Mouse (Mus musculus): ENCODE data around the gene Maip1. TPM values are rescaled to one million over a fixed set of nuclear protein-coding genes. Genes with fewer than 3 reads are reported as not detected.

Gene Maip1
- polyA plus RNA-seq, 1 experiment from 2014 or later: 13.0 TPM

DNA sequence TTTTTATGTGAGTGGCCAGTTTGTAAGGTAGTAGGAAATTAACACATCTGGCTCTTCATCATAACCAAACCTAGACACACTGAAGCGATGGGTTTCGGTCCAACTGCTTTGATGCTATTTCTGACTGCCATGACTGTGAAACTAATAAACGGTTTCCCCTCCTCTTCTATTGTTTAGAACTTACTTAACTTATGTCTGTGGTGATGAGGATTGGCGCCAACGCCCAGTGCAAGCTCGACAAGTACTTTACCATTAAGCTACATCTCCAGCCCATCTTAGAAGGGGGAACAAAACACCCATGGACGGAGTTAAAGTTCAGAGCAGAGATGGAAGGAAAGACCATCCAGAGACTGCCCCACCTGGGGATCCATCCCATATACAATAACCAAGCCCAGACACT, 27.0 kb downstream of the Maip1 start:
- no peaks in the 10 kb centered on the region for H3K4me1 ChIP-seq (replicated peaks; ENCODE audit: control insufficient read depth, insufficient read depth)
- no peak overlapping the region for H3K4me3 ChIP-seq (ENCODE audit: low read depth, low read length)
- ATAC-seq (ENCODE audit: low FRiP score, low TSS enrichment) (no peak), DNase-seq (ENCODE audit: low spot score) (no peak)
- no peak overlapping the region for H3K4me2 ChIP-seq (replicated peaks; ENCODE audit: low read depth)
- no peak overlapping the region for H3K9ac ChIP-seq (ENCODE audit: low read length)
- H3K27me3 ChIP-seq (ENCODE audit: control insufficient read depth, insufficient read depth, low read length): no peaks in the 10 kb centered on the region
- H3K27ac ChIP-seq (replicated peaks): no peak overlapping the region
- no peaks in the 10 kb centered on the region for H3K9me3 ChIP-seq (ENCODE audit: control insufficient read depth, low read length)
- no peak for TF ChIP-seq EP300 (optimal IDR thresholded peaks at IDR 0.05)
- no peak for TF ChIP-seq CTCF (IDR thresholded peaks at IDR 0.05; ENCODE audit: low read depth)
- no peaks in the 10 kb centered on the region for H3K36me3 ChIP-seq (ENCODE audit: control insufficient read depth, insufficient read depth, low read length)
- 89% methylated on average over 7 of the region's 7 CpGs for WGBS

DNA sequence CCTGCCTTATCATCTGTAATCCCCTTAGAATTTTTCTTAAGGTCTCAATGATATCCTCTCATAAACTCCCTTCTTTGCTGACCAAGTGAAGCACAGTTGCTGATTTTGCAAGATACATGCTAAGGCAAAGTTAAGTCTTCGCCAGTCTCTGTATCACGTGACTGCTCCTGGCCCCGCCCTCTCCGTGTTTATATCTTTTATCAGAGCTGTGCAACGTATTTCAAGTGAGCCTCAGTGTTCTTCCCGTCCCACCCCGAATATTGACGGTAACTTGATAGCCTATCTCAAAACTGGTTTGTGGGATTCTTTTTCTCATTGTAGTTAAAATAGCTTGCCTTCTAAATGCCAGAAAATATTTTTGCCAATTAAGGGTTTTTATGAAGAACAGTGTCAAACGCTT, 30.3 kb downstream of the Maip1 start:
- WGBS: 16% methylated on average over 9 of the region's 9 CpGs
- ATAC-seq (ENCODE audit: low FRiP score, low TSS enrichment): peak; percentile 69; the same call in 1 of the 2 replicates
- peak overlapping the region; percentile 4; the same call in 1 of the 2 replicates for H3K9ac ChIP-seq (ENCODE audit: low read length)

DNA sequence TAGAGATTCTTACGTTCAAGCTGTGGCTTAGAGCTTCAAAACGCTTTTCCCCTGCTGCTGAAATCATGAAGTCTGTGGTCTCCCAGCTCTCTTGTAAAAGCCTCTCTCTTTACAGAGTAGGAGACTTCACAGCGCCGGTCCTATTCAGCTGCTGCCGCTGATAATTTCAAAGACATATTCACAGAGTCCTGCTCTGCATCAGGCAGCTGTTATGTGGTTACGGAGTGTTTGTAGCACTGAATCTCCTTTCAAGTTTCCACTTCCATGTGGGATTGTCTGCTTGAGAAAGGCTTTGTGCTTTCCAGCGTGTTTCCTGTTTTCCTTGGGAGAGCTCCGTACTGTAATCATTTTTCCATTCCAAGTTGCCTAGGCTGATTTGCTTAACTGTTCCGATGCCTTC, 30.8 kb downstream of the Maip1 start:
- TF ChIP-seq CTCF (IDR thresholded peaks at IDR 0.05; ENCODE audit: low read depth) (no peak), EP300 (optimal IDR thresholded peaks at IDR 0.05) (no peak)
- Histone ChIP-seq H3K36me3 (ENCODE audit: control insufficient read depth, insufficient read depth, low read length) (no peaks in the 10 kb centered on the region), H3K4me3 (ENCODE audit: low read depth, low read length) (peak overlapping the region; percentile 13), H3K4me2 (replicated peaks; ENCODE audit: low read depth) (peak overlapping the region; percentile 42), H3K27me3 (ENCODE audit: control insufficient read depth, insufficient read depth, low read length) (no peaks in the 10 kb centered on the region), H3K4me1 (replicated peaks; ENCODE audit: control insufficient read depth, insufficient read depth) (no peaks in the 10 kb centered on the region), H3K27ac (replicated peaks) (peak overlapping the region; percentile 72), H3K9me3 (ENCODE audit: control insufficient read depth, low read length) (no peaks in the 10 kb centered on the region), H3K9ac (ENCODE audit: low read length) (peak overlapping the region; percentile 35; the same call in 1 of the 2 replicates)
- ATAC-seq (ENCODE audit: low FRiP score, low TSS enrichment) (no peak; the same call in 1 of the 2 replicates), DNase-seq (ENCODE audit: low spot score) (no peak)
- WGBS: 24% methylated on average over 9 of the region's 9 CpGs

More for the DNA sequence above, 30.3 kb downstream of the Maip1 start:
- H3K27ac ChIP-seq (replicated peaks): peak overlapping the region; percentile 53; the same call in 1 of the 2 replicates
- H3K36me3 ChIP-seq (ENCODE audit: control insufficient read depth, insufficient read depth, low read length): no peaks in the 10 kb centered on the region
- no peaks in the 10 kb centered on the region for H3K4me1 ChIP-seq (replicated peaks; ENCODE audit: control insufficient read depth, insufficient read depth)
- H3K4me3 ChIP-seq (ENCODE audit: low read depth, low read length): peak overlapping the region; percentile 13
- peak overlapping the region; percentile 42 for H3K4me2 ChIP-seq (replicated peaks; ENCODE audit: low read depth)
- DNase-seq (ENCODE audit: low spot score): peak; percentile 63
- no peaks in the 10 kb centered on the region for H3K27me3 ChIP-seq (ENCODE audit: control insufficient read depth, insufficient read depth, low read length)
- no peaks in the 10 kb centered on the region for H3K9me3 ChIP-seq (ENCODE audit: control insufficient read depth, low read length)
- TF ChIP-seq EP300 (optimal IDR thresholded peaks at IDR 0.05) (no peak), CTCF (IDR thresholded peaks at IDR 0.05; ENCODE audit: low read depth) (no peak)

DNA sequence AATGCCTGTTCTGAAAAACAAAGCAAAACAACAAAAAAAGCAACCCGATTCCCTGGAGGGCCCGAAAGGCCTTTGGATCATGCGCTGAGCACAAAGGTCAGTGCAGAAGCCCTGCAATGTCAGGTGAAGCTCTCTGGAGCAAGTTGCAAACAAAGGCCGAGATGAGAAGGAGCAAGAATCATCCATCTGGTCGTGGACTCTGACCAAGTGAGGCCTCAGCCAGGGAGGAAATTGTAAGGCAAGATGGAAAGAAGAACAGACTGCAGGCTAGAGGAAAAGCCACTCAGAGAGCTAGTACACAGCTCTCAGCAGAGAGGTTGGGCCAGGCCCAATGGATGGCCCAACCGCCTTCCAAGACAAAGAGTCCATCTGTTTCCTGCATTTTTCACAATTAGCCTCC, 32.9 kb downstream of the Maip1 start:
- Histone ChIP-seq H3K27me3 (ENCODE audit: control insufficient read depth, insufficient read depth, low read length) (no peaks in the 10 kb centered on the region), H3K9me3 (ENCODE audit: control insufficient read depth, low read length) (no peaks in the 10 kb centered on the region), H3K4me3 (ENCODE audit: low read depth, low read length) (no peak overlapping the region), H3K9ac (ENCODE audit: low read length) (no peak overlapping the region), H3K27ac (replicated peaks) (no peak overlapping the region), H3K36me3 (ENCODE audit: control insufficient read depth, insufficient read depth, low read length) (no peaks in the 10 kb centered on the region), H3K4me1 (replicated peaks; ENCODE audit: control insufficient read depth, insufficient read depth) (no peaks in the 10 kb centered on the region), H3K4me2 (replicated peaks; ENCODE audit: low read depth) (no peak overlapping the region)
- DNase-seq (ENCODE audit: low spot score): no peak
- TF ChIP-seq EP300 (optimal IDR thresholded peaks at IDR 0.05): no peak
- ATAC-seq (ENCODE audit: low FRiP score, low TSS enrichment): no peak
- WGBS: 68% methylated on average over 6 of the region's 6 CpGs

DNA sequence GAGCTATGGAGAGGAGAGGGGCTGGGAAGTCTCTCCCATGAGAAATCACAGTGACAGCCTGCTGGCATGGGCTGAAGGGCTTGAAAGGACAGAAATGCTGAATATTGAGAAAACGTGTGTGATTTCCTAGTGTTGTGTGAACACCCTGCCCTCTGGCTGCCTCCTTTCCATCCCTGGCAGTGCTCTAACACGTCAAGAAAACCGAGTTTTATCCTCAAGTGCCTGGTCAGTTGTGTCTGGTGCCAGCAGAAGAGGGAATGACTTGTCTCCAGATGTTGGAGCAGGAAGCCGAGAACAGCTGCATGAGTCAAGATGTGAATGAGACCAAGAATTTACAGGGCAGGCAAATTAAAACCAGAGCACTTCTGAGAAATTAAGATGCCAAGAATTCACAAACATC, 34.6 kb downstream of the Maip1 start:
- no peak overlapping the region for H3K4me2 ChIP-seq (replicated peaks; ENCODE audit: low read depth)
- 36% methylated on average over 4 of the region's 4 CpGs for WGBS
- H3K9ac ChIP-seq (ENCODE audit: low read length): no peak overlapping the region
- H3K4me3 ChIP-seq (ENCODE audit: low read depth, low read length): no peak overlapping the region
- TF ChIP-seq CTCF (IDR thresholded peaks at IDR 0.05; ENCODE audit: low read depth) (0 out of 2 replicates have a peak, but pooled peaks have one; percentile 1), EP300 (optimal IDR thresholded peaks at IDR 0.05) (no peak)
- ATAC-seq (ENCODE audit: low FRiP score, low TSS enrichment): no peak
- no peak overlapping the region for H3K27ac ChIP-seq (replicated peaks)
- H3K4me1 ChIP-seq (replicated peaks; ENCODE audit: control insufficient read depth, insufficient read depth): no peaks in the 10 kb centered on the region
- no peaks in the 10 kb centered on the region for H3K27me3 ChIP-seq (ENCODE audit: control insufficient read depth, insufficient read depth, low read length)
- H3K36me3 ChIP-seq (ENCODE audit: control insufficient read depth, insufficient read depth, low read length): no peaks in the 10 kb centered on the region
- DNase-seq (ENCODE audit: low spot score): no peak
- H3K9me3 ChIP-seq (ENCODE audit: control insufficient read depth, low read length): no peaks in the 10 kb centered on the region

DNA sequence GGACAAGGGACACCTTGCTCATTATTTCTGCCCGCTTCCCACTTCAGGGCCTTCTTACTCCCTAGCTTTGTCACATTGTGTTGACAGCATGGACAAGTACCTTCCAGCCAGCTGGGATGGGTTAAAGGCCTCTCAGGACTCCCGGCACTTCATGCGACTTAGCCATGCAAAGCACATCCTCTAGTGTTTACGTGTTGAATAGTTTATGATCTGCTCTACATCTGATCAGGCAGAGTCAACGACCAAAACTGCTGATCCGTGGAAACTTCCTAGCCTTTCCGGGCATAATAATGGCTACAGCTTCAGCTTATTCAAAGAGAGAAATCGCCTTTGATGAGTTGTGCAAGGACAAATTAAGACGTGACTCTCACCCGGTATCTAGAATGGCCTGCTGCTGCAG, 39.6 kb downstream of the Maip1 start:
- Histone ChIP-seq H3K27ac (replicated peaks) (no peak overlapping the region), H3K9me3 (ENCODE audit: control insufficient read depth, low read length) (no peaks in the 10 kb centered on the region), H3K4me2 (replicated peaks; ENCODE audit: low read depth) (no peak overlapping the region), H3K27me3 (ENCODE audit: control insufficient read depth, insufficient read depth, low read length) (no peaks in the 10 kb centered on the region), H3K9ac (ENCODE audit: low read length) (no peak overlapping the region), H3K4me3 (ENCODE audit: low read depth, low read length) (no peak overlapping the region), H3K36me3 (ENCODE audit: control insufficient read depth, insufficient read depth, low read length) (no peaks in the 10 kb centered on the region), H3K4me1 (replicated peaks; ENCODE audit: control insufficient read depth, insufficient read depth) (no peaks in the 10 kb centered on the region)
- WGBS: 68% methylated on average over 10 of the region's 10 CpGs
- no peak for ATAC-seq (ENCODE audit: low FRiP score, low TSS enrichment)
- no peak for DNase-seq (ENCODE audit: low spot score)
- TF ChIP-seq EP300 (optimal IDR thresholded peaks at IDR 0.05) (no peak), CTCF (IDR thresholded peaks at IDR 0.05; ENCODE audit: low read depth) (no peak)
